Mouse (Mus musculus) cerebellum, adult 2 months (tissue): ENCODE measurements around the gene Zfp991. TPM values are rescaled to one million over a fixed set of nuclear protein-coding genes. Genes with fewer than 3 reads are reported as not detected.
A peak's percentile ranks its signal among the peaks of the same experiment; 100 is the strongest.
"Not testable (repeated sequence)": the region's sequence is repeated elsewhere in the genome, so short reads cannot be mapped to it uniquely, and the experiment has no call there.

Experiments used
- DNase-seq, 2 experiments: peaks; one replicate each; pipeline ENCODE4 v3.0.0; 2021
- H3K27ac ChIP-seq: fragments of 200-500 bp; 2 replicates; pipeline ENCODE4 v1.5.1; 2012; ENCODE audit warnings: low read length, control low read depth, inconsistent platforms; ENCODE audit not compliant: insufficient read depth
- H3K27me3 ChIP-seq: fragments of 200-500 bp; 2 replicates; pipeline ENCODE4 v1.6.1; 2012; ENCODE audit warnings: inconsistent platforms, mild to moderate bottlenecking, low read length, moderate library complexity; ENCODE audit not compliant: control insufficient read depth, insufficient read depth
- H3K4me1 ChIP-seq: fragments of 200-500 bp; 2 replicates; pipeline ENCODE4 v1.6.1; 2011; ENCODE audit warnings: low read length; ENCODE audit not compliant: control insufficient read depth, insufficient read depth
- H3K4me3 ChIP-seq: fragments of 200-500 bp; replicated peaks from 2 replicates; pipeline ENCODE3; 2011; ENCODE audit warnings: mild to moderate bottlenecking, low read depth, low read length, control low read depth; ENCODE audit not compliant: insufficient read depth
- WGBS: fragments of 180-500 bp; shearing (Covaris S2); methylation state at CpG from one replicate; pipeline ENCODE4 v1.1.7; 2018; 5-methylcytosine and 5-hydroxymethylcytosine counted together
- polyA plus RNA-seq: library from polyadenylated mRNA; depleted of rRNA; stranded (reverse); fragments of >200 nt; gene quantifications from 2 replicates; pipeline ENCODE4 v1.2.3, GENCODE M21; 2012

Gene Zfp991
- polyA plus RNA-seq, 1 experiment: 2.0 TPM

GRCm38 (mm10) chr4:147197210-147197609 is 65.4 kb downstream of the Zfp991 start:
- 74% methylated on average over 2 of the region's 2 CpGs for WGBS
- DNase-seq, H3K27me3 ChIP-seq, H3K27ac ChIP-seq, H3K4me1 ChIP-seq, H3K4me3 ChIP-seq: not testable (repeated sequence)

- DNase-seq: not testable (repeated sequence)
Observed at GRCm38 (mm10) chr4:147199055-147199750, 67.4 kb downstream of the Zfp991 start.

GRCm38 (mm10) chr4:147201920-147202660 is 70.3 kb downstream of the Zfp991 start:
- 78% methylated on average over 15 of the region's 16 CpGs for WGBS
- DNase-seq, H3K4me3 ChIP-seq, H3K27ac ChIP-seq, H3K4me1 ChIP-seq, H3K27me3 ChIP-seq: not testable (repeated sequence)

More at GRCm38 (mm10) chr4:147199055-147199750, 67.4 kb downstream of the Zfp991 start:
- H3K27me3 ChIP-seq, H3K4me3 ChIP-seq, H3K27ac ChIP-seq, H3K4me1 ChIP-seq: not testable (repeated sequence)
- 63% methylated on average over 6 of the region's 6 CpGs for WGBS

- WGBS: 75% methylated on average over 3 of the region's 7 CpGs
- H3K4me1 ChIP-seq, DNase-seq, H3K4me3 ChIP-seq, H3K27ac ChIP-seq, H3K27me3 ChIP-seq: not testable (repeated sequence)
Observed at GRCm38 (mm10) chr4:147212182-147212928, 80.5 kb downstream of the Zfp991 start.

- not testable (repeated sequence) for H3K27me3 ChIP-seq, DNase-seq, H3K27ac ChIP-seq, H3K4me1 ChIP-seq, H3K4me3 ChIP-seq
- no CpG with 5 or more reads among the region's 1 CpGs for WGBS
Observed at GRCm38 (mm10) chr4:147214233-147214632, 82.4 kb downstream of the Zfp991 start.

GRCm38 (mm10) chr4:147217676-147218075 is 85.8 kb downstream of the Zfp991 start:
- not testable (repeated sequence) for H3K27ac ChIP-seq

GRCm38 (mm10) chr4:147219319-147220070 is 87.7 kb downstream of the Zfp991 start:
- WGBS: 72% methylated on average over 51 of the region's 51 CpGs
- H3K4me3 ChIP-seq, H3K4me1 ChIP-seq, H3K27ac ChIP-seq, H3K27me3 ChIP-seq: not testable (repeated sequence)
- DNase-seq: peak; percentile 29 to 48

More at GRCm38 (mm10) chr4:147217676-147218075, 85.8 kb downstream of the Zfp991 start:
- WGBS: 62% methylated on average over 3 of the region's 4 CpGs
- not testable (repeated sequence) for H3K4me1 ChIP-seq, DNase-seq, H3K27me3 ChIP-seq, H3K4me3 ChIP-seq

GRCm38 (mm10) chr4:147220226-147220625 is 88.4 kb downstream of the Zfp991 start:
- peak; percentile 23 for DNase-seq
- not testable (repeated sequence) for H3K27ac ChIP-seq, H3K4me1 ChIP-seq, H3K27me3 ChIP-seq, H3K4me3 ChIP-seq
- WGBS: 73% methylated on average over 17 of the region's 20 CpGs

GRCm38 (mm10) chr4:147222021-147222420 is 90.2 kb downstream of the Zfp991 start:
- not testable (repeated sequence) for H3K4me3 ChIP-seq, H3K27me3 ChIP-seq, H3K4me1 ChIP-seq, H3K27ac ChIP-seq
- DNase-seq: peak; percentile 15 to 33
- WGBS: 83% methylated on average over 5 of the region's 5 CpGs

- H3K27ac ChIP-seq, H3K4me3 ChIP-seq, H3K4me1 ChIP-seq, H3K27me3 ChIP-seq: not testable (repeated sequence)
- peak; percentile 28 to 31 for DNase-seq
- WGBS: 93% methylated on average over 24 of the region's 24 CpGs
Observed at GRCm38 (mm10) chr4:147223778-147224435, 92.1 kb downstream of the Zfp991 start.

GRCm38 (mm10) chr4:147225616-147226015 is 93.8 kb downstream of the Zfp991 start:
- not testable (repeated sequence) for H3K4me3 ChIP-seq, H3K27me3 ChIP-seq, H3K4me1 ChIP-seq, H3K27ac ChIP-seq, DNase-seq
- WGBS: 82% methylated on average over 9 of the region's 15 CpGs
